Mouse (Mus musculus): ENCODE measurements around the gene Tex26. TPM values are rescaled to one million over a fixed set of nuclear protein-coding genes. Genes with fewer than 3 reads are reported as not detected.

Tex26 gene
- polyA plus RNA-seq, 1 experiment from 2014 or later = 1.1 TPM

- Histone ChIP-seq H3K4me1 (replicated peaks; ENCODE audit: control insufficient read depth, insufficient read depth, low read length) (peaks cover 32% of the 10 kb centered on the region), H3K36me3 (ENCODE audit: control insufficient read depth, insufficient read depth) (no peaks in the 10 kb centered on the region), H3K4me2 (ENCODE audit: low read length) (no peak overlapping the region), H3K9ac (replicated peaks; ENCODE audit: low read depth, low read length) (0 out of 2 replicates have a peak overlapping the region, but pooled peaks have one; percentile 10), H3K9me3 (ENCODE audit: control insufficient read depth, low read length) (no peaks in the 10 kb centered on the region), H3K27me3 (replicated peaks; ENCODE audit: control insufficient read depth, insufficient read depth, low read length) (no peaks in the 10 kb centered on the region), H3K27ac (ENCODE audit: low read length) (peak overlapping the region; percentile 93), H3K4me3 (replicated peaks; ENCODE audit: low read length) (no peak overlapping the region)
- 17% methylated on average over 12 of the region's 12 CpGs for WGBS
- ATAC-seq = peak; percentile 66
Measured at GRCm38 (mm10) chr5:149496401-149497066, 57.1 kb downstream of the Tex26 start.

DNA sequence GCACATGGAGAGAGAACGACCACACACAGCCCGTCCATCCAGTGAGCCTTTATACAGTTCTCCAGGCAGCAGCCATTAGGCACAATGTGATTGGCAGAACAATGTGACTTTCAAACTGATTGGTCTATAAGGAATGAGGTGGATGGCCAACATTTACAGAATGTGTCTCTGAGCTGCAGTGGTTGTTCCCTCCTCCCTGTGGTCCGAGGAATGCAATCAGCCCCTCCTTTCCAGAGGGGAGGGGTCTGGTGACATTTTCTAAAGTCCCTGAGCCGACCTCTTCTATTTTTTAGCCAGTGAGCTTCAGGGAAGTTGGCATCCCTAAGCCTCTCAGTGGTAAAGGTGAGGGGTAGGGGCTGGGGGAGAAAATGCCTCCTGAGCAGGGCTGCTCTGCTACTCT lies 60.5 kb downstream of the Tex26 start:
- H3K9me3 ChIP-seq (ENCODE audit: control insufficient read depth, low read length) = no peaks in the 10 kb centered on the region
- no peak overlapping the region for H3K9ac ChIP-seq (replicated peaks; ENCODE audit: low read depth, low read length)
- peaks cover 43% of the 10 kb centered on the region for H3K4me1 ChIP-seq (replicated peaks; ENCODE audit: control insufficient read depth, insufficient read depth, low read length)
- no peak for ATAC-seq
- no peak overlapping the region for H3K4me2 ChIP-seq (ENCODE audit: low read length)
- H3K27ac ChIP-seq (ENCODE audit: low read length) = no peak overlapping the region
- H3K27me3 ChIP-seq (replicated peaks; ENCODE audit: control insufficient read depth, insufficient read depth, low read length) = no peaks in the 10 kb centered on the region
- H3K4me3 ChIP-seq (replicated peaks; ENCODE audit: low read length) = no peak overlapping the region
- WGBS = 46% methylated on average over 4 of the region's 4 CpGs
- no peaks in the 10 kb centered on the region for H3K36me3 ChIP-seq (ENCODE audit: control insufficient read depth, insufficient read depth)

DNA sequence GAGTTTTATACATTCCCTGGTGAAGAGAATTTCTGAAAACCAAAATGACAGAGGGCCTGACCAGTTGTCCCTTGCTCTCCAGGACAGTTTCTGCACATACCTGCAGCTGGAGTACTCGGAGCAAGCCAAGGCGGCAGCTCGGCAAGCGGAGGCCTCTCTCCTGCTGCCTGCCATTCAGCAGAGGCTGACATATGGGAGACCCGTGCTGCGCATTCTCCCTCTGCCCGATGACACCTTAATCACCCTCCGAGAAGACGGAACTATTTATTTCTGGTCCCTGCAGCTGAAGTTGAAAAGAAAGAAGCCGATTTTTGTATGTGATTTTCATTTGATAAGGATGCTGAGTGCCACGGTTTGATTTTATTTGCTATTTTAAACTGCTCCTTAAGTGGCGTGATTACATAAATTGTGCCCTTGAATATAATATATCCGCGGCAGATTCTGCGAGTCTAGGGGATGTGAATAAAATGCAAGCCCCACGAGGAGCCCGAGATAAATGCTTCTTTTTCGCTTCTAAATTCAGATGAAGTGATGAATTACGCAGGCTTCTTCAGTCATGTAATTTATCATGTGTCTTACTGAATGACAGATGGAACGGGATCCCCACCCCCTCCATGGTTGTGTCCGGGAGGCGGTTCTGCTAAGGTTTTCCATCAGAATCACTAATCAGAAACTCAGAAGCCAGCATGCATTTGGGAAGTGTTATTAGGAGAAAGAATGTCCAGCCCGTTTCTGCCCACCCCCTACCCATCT lies 64.1 kb downstream of the Tex26 start:
- peak; percentile 80 for ATAC-seq

GRCm38 (mm10) chr5:149504985-149505384 lies 65.5 kb downstream of the Tex26 start:
- peaks cover 18% of the 10 kb centered on the region for H3K4me1 ChIP-seq (replicated peaks; ENCODE audit: control insufficient read depth, insufficient read depth, low read length)
- H3K4me2 ChIP-seq (ENCODE audit: low read length) = no peak overlapping the region
- no peaks in the 10 kb centered on the region for H3K27me3 ChIP-seq (replicated peaks; ENCODE audit: control insufficient read depth, insufficient read depth, low read length)
- H3K4me3 ChIP-seq (replicated peaks; ENCODE audit: low read length) = no peak overlapping the region
- no peak for ATAC-seq
- no peaks in the 10 kb centered on the region for H3K36me3 ChIP-seq (ENCODE audit: control insufficient read depth, insufficient read depth)
- H3K27ac ChIP-seq (ENCODE audit: low read length) = no peak overlapping the region
- WGBS = 87% methylated on average over 8 of the region's 8 CpGs
- H3K9ac ChIP-seq (replicated peaks; ENCODE audit: low read depth, low read length) = no peak overlapping the region
- H3K9me3 ChIP-seq (ENCODE audit: control insufficient read depth, low read length) = no peaks in the 10 kb centered on the region

More for the DNA sequence above, 64.1 kb downstream of the Tex26 start:
- H3K9ac ChIP-seq (replicated peaks; ENCODE audit: low read depth, low read length) = peak overlapping the region; percentile 44
- H3K36me3 ChIP-seq (ENCODE audit: control insufficient read depth, insufficient read depth) = no peaks in the 10 kb centered on the region
- no peaks in the 10 kb centered on the region for H3K9me3 ChIP-seq (ENCODE audit: control insufficient read depth, low read length)
- H3K27ac ChIP-seq (ENCODE audit: low read length) = peak overlapping the region; percentile 92
- no peaks in the 10 kb centered on the region for H3K27me3 ChIP-seq (replicated peaks; ENCODE audit: control insufficient read depth, insufficient read depth, low read length)
- H3K4me2 ChIP-seq (ENCODE audit: low read length) = peak overlapping the region; percentile 28
- 46% methylated on average over 23 of the region's 23 CpGs for WGBS
- H3K4me3 ChIP-seq (replicated peaks; ENCODE audit: low read length) = no peak overlapping the region
- H3K4me1 ChIP-seq (replicated peaks; ENCODE audit: control insufficient read depth, insufficient read depth, low read length) = peaks cover 18% of the 10 kb centered on the region

DNA sequence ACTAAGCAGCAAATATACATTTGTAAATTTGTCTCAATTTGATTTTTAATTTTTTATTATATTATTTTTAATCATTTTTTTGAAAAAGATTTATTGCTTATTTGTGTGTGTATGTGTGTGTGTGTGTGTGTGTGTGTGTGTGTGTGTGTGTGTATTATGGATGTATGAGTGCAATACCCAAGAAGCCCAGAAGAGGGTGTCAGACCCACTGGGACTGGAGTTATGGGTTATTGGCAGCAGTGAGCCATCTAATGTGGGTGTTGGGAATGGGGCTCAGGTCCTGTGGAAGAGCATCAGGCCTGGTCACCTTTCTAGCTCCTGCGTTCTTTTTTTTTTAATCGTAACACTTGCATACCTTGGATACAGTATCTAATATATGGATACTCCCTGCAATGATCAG lies 66.6 kb downstream of the Tex26 start:
- ATAC-seq = no peak
- H3K9me3 ChIP-seq (ENCODE audit: control insufficient read depth, low read length) = no peaks in the 10 kb centered on the region
- peaks cover 20% of the 10 kb centered on the region for H3K4me1 ChIP-seq (replicated peaks; ENCODE audit: control insufficient read depth, insufficient read depth, low read length)
- WGBS = 98% methylated on average over 2 of the region's 2 CpGs
- H3K27ac ChIP-seq (ENCODE audit: low read length) = no peak overlapping the region
- no peak overlapping the region for H3K4me2 ChIP-seq (ENCODE audit: low read length)
- no peaks in the 10 kb centered on the region for H3K27me3 ChIP-seq (replicated peaks; ENCODE audit: control insufficient read depth, insufficient read depth, low read length)
- H3K9ac ChIP-seq (replicated peaks; ENCODE audit: low read depth, low read length) = no peak overlapping the region
- no peaks in the 10 kb centered on the region for H3K36me3 ChIP-seq (ENCODE audit: control insufficient read depth, insufficient read depth)
- no peak overlapping the region for H3K4me3 ChIP-seq (replicated peaks; ENCODE audit: low read length)

DNA sequence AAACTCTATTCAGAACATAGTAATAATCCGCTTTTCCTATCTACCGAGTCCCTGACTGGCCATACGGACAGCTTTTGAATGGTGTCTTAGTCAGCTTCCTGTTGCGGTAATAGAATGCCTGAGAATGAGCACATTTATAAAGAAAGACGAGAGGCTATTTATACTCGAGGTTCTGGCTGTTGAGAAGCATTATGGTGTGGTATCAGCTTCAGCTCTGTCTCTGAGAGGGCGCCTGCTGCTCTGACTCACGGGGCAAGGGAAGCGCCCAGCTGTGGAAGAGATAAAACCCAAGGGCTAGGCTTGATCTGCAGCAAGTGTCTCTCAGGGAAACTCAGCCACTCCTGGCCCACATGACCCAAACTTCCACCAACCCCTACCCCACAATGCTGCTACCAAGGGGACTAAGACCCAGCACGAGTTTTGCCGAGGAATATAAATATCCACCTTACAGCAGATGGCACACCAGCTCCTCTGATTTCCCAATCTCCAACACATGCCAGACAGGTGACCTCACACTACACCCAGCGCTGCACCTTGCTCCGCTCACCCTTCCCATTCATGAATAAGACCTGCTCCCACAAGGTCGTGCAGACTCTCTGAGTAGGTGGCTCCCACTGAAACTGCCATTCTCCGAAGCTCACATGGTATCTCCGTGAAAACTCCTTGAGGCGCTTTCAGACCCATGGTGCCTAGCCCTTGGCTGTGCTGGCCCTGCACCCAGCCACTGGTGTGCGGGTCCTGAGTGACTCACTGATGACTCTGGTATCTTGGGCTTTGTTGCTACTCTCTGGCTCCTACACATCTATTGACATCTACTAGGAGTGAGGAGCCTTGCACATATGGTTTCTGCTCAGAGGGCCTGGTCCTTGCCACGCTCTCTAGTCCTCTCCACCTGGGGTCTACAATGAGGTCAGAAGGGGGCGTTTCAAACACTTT lies 68.9 kb downstream of the Tex26 start:
- no peak overlapping the region for H3K27ac ChIP-seq (ENCODE audit: low read length)
- H3K9me3 ChIP-seq (ENCODE audit: control insufficient read depth, low read length) = no peaks in the 10 kb centered on the region
- H3K36me3 ChIP-seq (ENCODE audit: control insufficient read depth, insufficient read depth) = no peaks in the 10 kb centered on the region
- no peak overlapping the region for H3K9ac ChIP-seq (replicated peaks; ENCODE audit: low read depth, low read length)
- H3K4me3 ChIP-seq (replicated peaks; ENCODE audit: low read length) = no peak overlapping the region
- peaks cover 19% of the 10 kb centered on the region for H3K4me1 ChIP-seq (replicated peaks; ENCODE audit: control insufficient read depth, insufficient read depth, low read length)
- ATAC-seq = no peak
- H3K27me3 ChIP-seq (replicated peaks; ENCODE audit: control insufficient read depth, insufficient read depth, low read length) = no peaks in the 10 kb centered on the region
- WGBS = 85% methylated on average over 20 of the region's 20 CpGs
- H3K4me2 ChIP-seq (ENCODE audit: low read length) = no peak overlapping the region

GRCm38 (mm10) chr5:149510323-149510722 lies 70.9 kb downstream of the Tex26 start:
- 20% methylated on average over 13 of the region's 13 CpGs for WGBS
- H3K4me1 ChIP-seq (replicated peaks; ENCODE audit: control insufficient read depth, insufficient read depth, low read length) = peaks cover 27% of the 10 kb centered on the region
- H3K27me3 ChIP-seq (replicated peaks; ENCODE audit: control insufficient read depth, insufficient read depth, low read length) = no peaks in the 10 kb centered on the region
- H3K4me3 ChIP-seq (replicated peaks; ENCODE audit: low read length) = no peak overlapping the region
- no peak for ATAC-seq
- no peak overlapping the region for H3K27ac ChIP-seq (ENCODE audit: low read length)
- H3K9ac ChIP-seq (replicated peaks; ENCODE audit: low read depth, low read length) = no peak overlapping the region
- no peak overlapping the region for H3K4me2 ChIP-seq (ENCODE audit: low read length)
- no peaks in the 10 kb centered on the region for H3K36me3 ChIP-seq (ENCODE audit: control insufficient read depth, insufficient read depth)
- H3K9me3 ChIP-seq (ENCODE audit: control insufficient read depth, low read length) = no peaks in the 10 kb centered on the region

GRCm38 (mm10) chr5:149512695-149513094 lies 73.2 kb downstream of the Tex26 start:
- ATAC-seq = peak; percentile 60
- Histone ChIP-seq H3K9ac (replicated peaks; ENCODE audit: low read depth, low read length) (no peak overlapping the region), H3K4me3 (replicated peaks; ENCODE audit: low read length) (no peak overlapping the region), H3K36me3 (ENCODE audit: control insufficient read depth, insufficient read depth) (no peaks in the 10 kb centered on the region), H3K4me1 (replicated peaks; ENCODE audit: control insufficient read depth, insufficient read depth, low read length) (peaks cover 36% of the 10 kb centered on the region), H3K9me3 (ENCODE audit: control insufficient read depth, low read length) (no peaks in the 10 kb centered on the region), H3K27ac (ENCODE audit: low read length) (no peak overlapping the region), H3K4me2 (ENCODE audit: low read length) (no peak overlapping the region), H3K27me3 (replicated peaks; ENCODE audit: control insufficient read depth, insufficient read depth, low read length) (no peaks in the 10 kb centered on the region)
- 6% methylated on average over 3 of the region's 3 CpGs for WGBS

All from forebrain, embryonic 16.5 days (tissue).